17 mouse cellular contexts compared by ENCODE assay signal in genomic region chr1:61263466-61263865, GRCm38 (mm10).
DNase-seq lines count a peak whose midpoint lies in the region; ATAC-seq and TF ChIP-seq lines count a peak whose summit lies in the region.
"Had no signal": no experiment of that assay in that cellular context is flagged by ENCODE, and none has a peak within 500 bp of the region (broad histone marks: within the 10 kb centered on the region; RNA-seq: fewer than 3 reads in every experiment).

No protein-coding gene starts in this region.

- H3K36me3 ChIP-seq in heart, embryonic 12.5 days: no peaks in the 10 kb centered on the region
- H3K36me3 ChIP-seq in intestine, embryonic 14.5 days (ENCODE audit: control insufficient read depth, insufficient read depth, low read length): no peaks in the 10 kb centered on the region
- H3K36me3 ChIP-seq in intestine, postnatal 0 days (ENCODE audit: control insufficient read depth, insufficient read depth): no peaks in the 10 kb centered on the region
- H3K36me3 ChIP-seq in midbrain, embryonic 14.5 days (ENCODE audit: control insufficient read depth, insufficient read depth, low read length): no peaks in the 10 kb centered on the region
- no peaks in the 10 kb centered on the region for H3K36me3 ChIP-seq in midbrain, embryonic 10.5 days
- no peaks in the 10 kb centered on the region for H3K36me3 ChIP-seq in forebrain, embryonic 16.5 days (ENCODE audit: control insufficient read depth, insufficient read depth)
- H3K36me3 ChIP-seq: forebrain, embryonic 12.5 days; limb, embryonic 13.5 days; liver, embryonic 13.5 days; lung, embryonic 15.5 days; midbrain, embryonic 12.5 days had no signal

- peak overlapping the region; percentile 45 for H3K4me2 ChIP-seq in heart, embryonic 12.5 days
- peak overlapping the region; percentile 28 for H3K4me2 ChIP-seq in intestine, embryonic 14.5 days (ENCODE audit: low read length)
- H3K4me2 ChIP-seq in intestine, postnatal 0 days (replicated peaks; ENCODE audit: low read depth): no peak overlapping the region; the same call in 1 of the 2 replicates
- H3K4me2 ChIP-seq in midbrain, embryonic 14.5 days (ENCODE audit: low read length): no peak overlapping the region
- no peak overlapping the region for H3K4me2 ChIP-seq in forebrain, embryonic 16.5 days (ENCODE audit: low read length)
- H3K4me2 ChIP-seq: forebrain, embryonic 12.5 days; limb, embryonic 13.5 days; liver, embryonic 13.5 days; lung, embryonic 15.5 days; midbrain, embryonic 12.5 days had no signal

- no peak for TF ChIP-seq CTCF in intestine, postnatal 0 days (IDR thresholded peaks at IDR 0.05; ENCODE audit: low read depth)

- intact Hi-C loops in heart, postnatal 10 days (cut with DNase I): no loop called here

- no peak for DNase-seq in heart, postnatal 10 days
- no peak for DNase-seq in intestine, embryonic 14.5 days (ENCODE audit: low spot score)
- DNase-seq in midbrain, embryonic 14.5 days: peak; percentile 36
- no peak for DNase-seq in midbrain, embryonic 10.5 days (ENCODE audit: low spot score)
- DNase-seq: adrenal gland, postnatal 36 days; cerebellum, adult 18-20 months; cerebellum, postnatal 25 days; gastrocnemius, postnatal 10 days; liver, embryonic 13.5 days had no signal

- H3K27me3 ChIP-seq in heart, embryonic 12.5 days (replicated peaks): no peaks in the 10 kb centered on the region
- H3K27me3 ChIP-seq in intestine, embryonic 14.5 days (replicated peaks; ENCODE audit: control insufficient read depth, insufficient read depth, low read length): no peaks in the 10 kb centered on the region
- no peaks in the 10 kb centered on the region for H3K27me3 ChIP-seq in intestine, postnatal 0 days (replicated peaks; ENCODE audit: control insufficient read depth, insufficient read depth, low read length)
- H3K27me3 ChIP-seq in midbrain, embryonic 14.5 days (ENCODE audit: control insufficient read depth, insufficient read depth, low read length): peaks cover 6% of the 10 kb centered on the region; the same call in 1 of the 2 replicates
- peaks cover 65% of the 10 kb centered on the region for H3K27me3 ChIP-seq in midbrain, embryonic 10.5 days (ENCODE audit: low read depth, poor library complexity, severe bottlenecking)
- no peaks in the 10 kb centered on the region for H3K27me3 ChIP-seq in forebrain, embryonic 16.5 days (replicated peaks; ENCODE audit: control insufficient read depth, insufficient read depth, low read length)
- H3K27me3 ChIP-seq: liver, embryonic 13.5 days; lung, embryonic 15.5 days had no signal

- 23% methylated on average over 10 of the region's 10 CpGs for WGBS in heart, embryonic 12.5 days
- WGBS in intestine, embryonic 14.5 days: 18% methylated on average over 10 of the region's 10 CpGs
- 21% methylated on average over 10 of the region's 10 CpGs for WGBS in intestine, postnatal 0 days
- 51% methylated on average over 10 of the region's 10 CpGs for WGBS in midbrain, embryonic 14.5 days
- 66% methylated on average over 10 of the region's 10 CpGs for WGBS in midbrain, embryonic 10.5 days
- 59% methylated on average over 10 of the region's 10 CpGs for WGBS in forebrain, embryonic 16.5 days

- H3K9me3 ChIP-seq in heart, embryonic 12.5 days (replicated peaks): no peaks in the 10 kb centered on the region
- H3K9me3 ChIP-seq in intestine, embryonic 14.5 days (ENCODE audit: control insufficient read depth, low read length): no peaks in the 10 kb centered on the region
- no peaks in the 10 kb centered on the region for H3K9me3 ChIP-seq in intestine, postnatal 0 days (ENCODE audit: control insufficient read depth)
- H3K9me3 ChIP-seq in midbrain, embryonic 14.5 days (ENCODE audit: control insufficient read depth, low read length): no peaks in the 10 kb centered on the region
- no peaks in the 10 kb centered on the region for H3K9me3 ChIP-seq in midbrain, embryonic 10.5 days (replicated peaks)
- no peaks in the 10 kb centered on the region for H3K9me3 ChIP-seq in forebrain, embryonic 16.5 days (ENCODE audit: control insufficient read depth, low read length)
- H3K9me3 ChIP-seq: forebrain, embryonic 12.5 days; liver, embryonic 13.5 days; lung, embryonic 15.5 days; midbrain, embryonic 12.5 days had no signal

- H3K4me3 ChIP-seq in heart, embryonic 12.5 days: no peak overlapping the region
- no peak overlapping the region for H3K4me3 ChIP-seq in intestine, embryonic 14.5 days (ENCODE audit: low read depth, low read length)
- H3K4me3 ChIP-seq in intestine, postnatal 0 days (ENCODE audit: low read depth, low read length): no peak overlapping the region
- no peak overlapping the region for H3K4me3 ChIP-seq in midbrain, embryonic 14.5 days (replicated peaks; ENCODE audit: low read depth, low read length)
- H3K4me3 ChIP-seq in midbrain, embryonic 10.5 days: no peak overlapping the region
- no peak overlapping the region for H3K4me3 ChIP-seq in forebrain, embryonic 16.5 days (replicated peaks; ENCODE audit: low read length)
- H3K4me3 ChIP-seq: forebrain, embryonic 12.5 days; limb, embryonic 13.5 days; liver, embryonic 13.5 days; lung, embryonic 15.5 days; midbrain, embryonic 12.5 days had no signal

- ATAC-seq in heart, embryonic 12.5 days (ENCODE audit: insufficient number of reproducible peaks, low FRiP score): no peak
- ATAC-seq in intestine, embryonic 14.5 days (replicated peaks; ENCODE audit: low FRiP score, low TSS enrichment, low read depth): no peak
- ATAC-seq in intestine, postnatal 0 days: no peak
- no peak for ATAC-seq in midbrain, embryonic 14.5 days (ENCODE audit: low FRiP score, low TSS enrichment)
- no peak for ATAC-seq in forebrain, embryonic 16.5 days

- peaks cover 8% of the 10 kb centered on the region for H3K4me1 ChIP-seq in heart, embryonic 12.5 days (replicated peaks)
- H3K4me1 ChIP-seq in intestine, embryonic 14.5 days (replicated peaks; ENCODE audit: control insufficient read depth, insufficient read depth, low read length): peaks cover 8% of the 10 kb centered on the region; the same call in 1 of the 2 replicates
- no peaks in the 10 kb centered on the region for H3K4me1 ChIP-seq in intestine, postnatal 0 days (replicated peaks; ENCODE audit: control insufficient read depth, insufficient read depth, low read length)
- H3K4me1 ChIP-seq in midbrain, embryonic 14.5 days (ENCODE audit: control insufficient read depth, insufficient read depth, low read length): peaks cover 6% of the 10 kb centered on the region; the same call in 1 of the 2 replicates
- H3K4me1 ChIP-seq in midbrain, embryonic 10.5 days: peaks cover 23% of the 10 kb centered on the region
- H3K4me1 ChIP-seq in forebrain, embryonic 16.5 days (replicated peaks; ENCODE audit: control insufficient read depth, insufficient read depth, low read length): peaks cover 14% of the 10 kb centered on the region
- H3K4me1 ChIP-seq: liver, embryonic 13.5 days; lung, embryonic 15.5 days had no signal

- H3K9ac ChIP-seq in heart, embryonic 12.5 days: no peak overlapping the region
- no peak overlapping the region for H3K9ac ChIP-seq in intestine, embryonic 14.5 days (ENCODE audit: low read length)
- no peak overlapping the region for H3K9ac ChIP-seq in intestine, postnatal 0 days (ENCODE audit: low read depth, low read length)
- H3K9ac ChIP-seq in midbrain, embryonic 14.5 days (replicated peaks; ENCODE audit: low read length): no peak overlapping the region
- H3K9ac ChIP-seq in forebrain, embryonic 16.5 days (replicated peaks; ENCODE audit: low read depth, low read length): no peak overlapping the region
- H3K9ac ChIP-seq: forebrain, embryonic 12.5 days; limb, embryonic 13.5 days; liver, embryonic 13.5 days; lung, embryonic 15.5 days; midbrain, embryonic 12.5 days had no signal

- no peak overlapping the region for H3K27ac ChIP-seq in heart, embryonic 12.5 days (ENCODE audit: poor library complexity, severe bottlenecking)
- no peak overlapping the region for H3K27ac ChIP-seq in intestine, embryonic 14.5 days (ENCODE audit: low read depth)
- H3K27ac ChIP-seq in intestine, postnatal 0 days (ENCODE audit: low read depth, low read length): no peak overlapping the region; the same call in 1 of the 2 replicates
- no peak overlapping the region for H3K27ac ChIP-seq in midbrain, embryonic 14.5 days (replicated peaks; ENCODE audit: low read depth, low read length)
- no peak overlapping the region for H3K27ac ChIP-seq in midbrain, embryonic 10.5 days (replicated peaks)
- no peak overlapping the region for H3K27ac ChIP-seq in forebrain, embryonic 16.5 days (ENCODE audit: low read length)
- H3K27ac ChIP-seq: forebrain, embryonic 12.5 days; limb, embryonic 13.5 days; liver, embryonic 13.5 days; lung, embryonic 15.5 days; macrophage; midbrain, embryonic 12.5 days had no signal

Comparison
In these comparisons a context has a peak if more than half of its experiments do, and no peak if none do; other contexts are left out.
1. H3K4me2 ChIP-seq: peak in heart, embryonic 12.5 days (single experiment) and intestine, embryonic 14.5 days (single experiment); none in intestine, postnatal 0 days (single experiment), midbrain, embryonic 14.5 days (single experiment) and forebrain, embryonic 16.5 days (single experiment).